Mouse (Mus musculus): ENCODE measurements around the gene Smyd3.

DNA sequence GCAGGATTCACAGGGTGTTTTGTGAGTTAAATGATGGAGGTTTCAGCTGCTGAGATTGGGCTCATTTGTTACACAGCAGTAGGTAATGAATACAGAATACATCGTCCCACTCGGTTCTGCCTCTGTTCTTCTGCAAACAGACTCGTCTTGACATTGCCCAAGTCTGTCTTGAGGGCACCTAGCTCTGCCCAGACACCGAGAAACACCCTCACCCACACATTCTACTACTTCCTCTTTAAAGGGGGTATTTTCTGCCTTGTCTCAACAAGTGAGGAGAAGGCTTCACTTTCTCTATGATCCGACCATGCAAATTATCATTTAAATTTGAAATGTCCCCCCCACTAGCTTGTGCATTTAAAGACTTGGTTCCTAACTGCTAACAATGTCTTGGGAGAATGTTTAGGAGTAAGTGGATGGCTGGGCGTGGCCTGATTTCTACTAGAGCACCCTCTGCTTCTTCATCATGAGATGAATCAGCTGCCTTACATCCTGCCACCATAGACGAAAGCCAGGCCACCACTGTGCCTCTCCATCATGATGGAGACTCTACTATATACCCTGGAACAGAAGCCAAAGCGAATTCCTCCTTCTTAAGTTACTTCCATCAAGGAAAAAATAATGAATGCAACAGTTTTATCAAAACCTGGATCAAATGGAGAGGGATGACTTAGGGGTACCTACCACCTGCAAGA is 593.2 kb downstream of the Smyd3 start:
- TF ChIP-seq CTCF (IDR thresholded peaks at IDR 0.05; ENCODE audit: low read depth, low read length) (no peak), POLR2A (IDR thresholded peaks at IDR 0.05; ENCODE audit: borderline replicate concordance, low read depth, low read length) (no peak)

Data from bone marrow macrophage, adult 2 months (primary cell).